Mouse (Mus musculus): ENCODE data around the gene Snph. TPM values are rescaled to one million over a fixed set of nuclear protein-coding genes. Genes with fewer than 3 reads are reported as not detected.
"Not testable (repeated sequence)": the region's sequence is repeated elsewhere in the genome, so short reads cannot be mapped to it uniquely, and the experiment has no call there.

Snph gene
- total RNA-seq (2017), result not detected in 2 replicates

DNA sequence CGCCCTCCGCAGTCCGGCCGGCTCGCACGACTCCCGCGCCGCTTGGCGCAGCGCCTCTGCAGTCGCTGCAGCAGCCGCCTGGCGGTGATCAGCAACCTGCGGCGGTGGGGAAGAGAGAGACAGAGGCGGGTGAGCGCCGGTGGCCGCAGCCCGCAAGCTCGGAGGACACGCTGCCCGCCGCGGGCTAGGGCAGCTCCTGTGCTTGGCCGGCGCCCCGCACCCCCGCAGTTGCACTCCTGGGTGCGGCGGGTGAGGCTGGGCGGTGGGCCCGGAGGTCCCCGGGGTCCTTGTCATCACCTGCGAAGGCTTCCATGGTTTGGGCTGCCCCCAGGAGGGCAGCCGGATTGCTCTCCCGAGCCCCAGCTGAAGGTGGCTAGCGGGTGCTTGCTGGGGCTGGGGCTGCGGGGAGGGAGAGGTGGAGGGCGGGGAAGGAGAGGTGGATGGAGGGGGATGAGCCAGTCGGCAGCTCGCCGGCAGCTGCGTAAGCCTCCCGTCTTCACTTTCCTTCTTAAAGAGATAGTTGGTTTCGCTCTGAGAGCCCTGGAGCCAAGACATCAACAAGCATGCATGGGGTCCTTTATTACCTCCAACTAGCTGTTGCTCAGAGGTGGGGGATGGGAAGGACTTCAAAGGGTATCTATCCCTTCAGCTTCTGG, at the start of gene Snph:
Gene Snph (minus strand): TSS at position 435 of the 656 bp plus-strand sequence.
- ATAC-seq (replicated peaks; ENCODE audit: low read depth, poor library complexity, severe bottlenecking), result peak; percentile 81

DNA sequence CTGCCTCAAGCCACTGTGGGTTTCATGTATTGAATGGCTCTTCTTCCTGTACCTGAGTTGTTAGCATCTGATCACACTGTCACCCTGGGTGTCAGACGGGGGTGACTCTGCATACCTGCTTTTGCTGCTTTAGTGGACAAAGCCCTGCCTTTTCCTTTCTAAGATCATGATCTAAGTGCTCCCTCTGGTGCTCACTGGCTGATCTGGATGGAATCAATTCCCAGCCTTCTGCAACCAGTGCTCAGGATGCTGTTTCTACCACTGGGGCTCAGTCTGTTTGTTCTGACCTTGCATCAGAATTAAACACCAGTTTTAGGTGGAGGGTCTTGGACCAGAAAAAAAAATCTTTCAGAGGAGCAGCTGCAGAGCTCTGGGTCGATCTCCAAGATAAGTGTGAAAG, 43.8 kb upstream of the Snph start:
- no peak for ATAC-seq (replicated peaks; ENCODE audit: low read depth, poor library complexity, severe bottlenecking)

- ATAC-seq (replicated peaks; ENCODE audit: low read depth, poor library complexity, severe bottlenecking), result no peak
Measured at GRCm38 (mm10) chr2:151670968-151671329, 38.6 kb upstream of the Snph start.

DNA sequence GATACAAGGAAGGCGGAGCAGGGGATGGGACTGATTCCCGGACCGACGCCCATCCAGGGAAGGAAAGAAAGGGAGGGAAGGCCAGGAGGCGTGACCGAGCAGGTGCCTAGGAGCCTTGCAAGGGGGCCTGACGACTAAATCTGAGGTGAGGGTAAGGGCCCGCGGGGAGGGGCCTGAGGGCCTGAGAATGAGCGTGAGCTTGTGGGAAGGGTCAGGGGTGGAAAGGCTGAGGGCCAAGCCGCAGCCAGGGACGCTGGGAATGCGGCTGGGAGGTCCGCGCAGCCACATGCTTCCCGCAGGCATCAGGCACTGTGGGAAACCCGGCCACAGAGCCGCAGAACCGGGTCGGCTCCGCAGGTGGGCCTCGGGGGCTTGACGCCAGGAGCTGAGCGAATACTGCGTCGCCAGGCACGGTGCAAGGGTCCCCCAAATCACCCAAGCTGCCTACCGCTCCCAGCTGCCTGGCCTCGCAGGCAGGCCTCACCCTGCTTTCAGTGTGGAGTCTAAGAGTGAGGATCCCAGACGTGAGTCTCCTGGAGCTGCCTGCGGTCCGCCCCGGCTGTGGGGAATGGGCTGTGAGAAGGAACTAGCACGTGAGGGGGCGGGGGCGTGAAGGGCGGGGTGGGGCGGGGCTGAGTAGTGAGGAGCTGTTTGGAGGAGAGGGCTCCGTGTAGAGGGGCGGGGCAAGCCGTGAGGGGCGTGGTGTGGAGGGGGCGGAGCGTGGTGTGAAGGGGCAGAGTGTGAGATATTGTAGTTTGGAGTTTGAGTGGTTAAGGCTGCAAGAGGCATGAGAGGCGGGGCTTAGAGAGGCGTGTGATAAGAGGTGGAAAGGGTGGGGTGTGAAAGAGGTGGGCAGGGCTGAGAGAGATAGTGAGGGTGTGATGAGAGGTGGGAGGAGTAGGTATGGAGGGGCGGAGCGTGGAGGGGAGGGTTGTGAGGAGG, 37.9 kb upstream of the Snph start:
- peak; percentile 62 for ATAC-seq (replicated peaks; ENCODE audit: low read depth, poor library complexity, severe bottlenecking)

DNA sequence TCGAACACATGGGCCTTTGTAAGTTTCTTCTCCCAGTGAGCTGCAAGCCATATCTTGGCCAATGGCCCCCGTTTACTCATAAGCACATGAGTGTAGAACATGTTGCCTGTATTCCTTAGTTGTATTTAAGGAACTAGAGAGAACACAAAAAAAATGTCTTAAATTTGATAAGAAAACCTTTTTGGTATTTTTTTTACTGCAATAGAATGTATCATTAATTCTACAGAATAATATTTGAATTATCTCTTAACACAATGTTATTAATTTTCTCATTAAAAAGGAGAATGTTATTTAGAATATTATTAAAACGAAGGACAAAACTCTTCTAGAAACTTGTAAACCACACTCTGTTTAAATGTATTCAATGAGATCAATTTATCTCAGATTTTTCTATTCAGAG, 36.0 kb upstream of the Snph start, which contains the start of gene Rad21l:
Gene Rad21l (minus strand): TSS at position 101 of the 400 bp plus-strand sequence.
- ATAC-seq (replicated peaks; ENCODE audit: low read depth, poor library complexity, severe bottlenecking), result no peak

- peak; percentile 74 for ATAC-seq (replicated peaks; ENCODE audit: low read depth, poor library complexity, severe bottlenecking)
Measured at GRCm38 (mm10) chr2:151652053-151652452, 19.7 kb upstream of the Snph start.

- peak; percentile 63 for ATAC-seq (replicated peaks; ENCODE audit: low read depth, poor library complexity, severe bottlenecking)
Measured at GRCm38 (mm10) chr2:151636015-151636402, 3.6 kb upstream of the Snph start.

GRCm38 (mm10) chr2:151635362-151636014, 3.1 kb upstream of the Snph start:
- no peak for ATAC-seq (replicated peaks; ENCODE audit: low read depth, poor library complexity, severe bottlenecking)

DNA sequence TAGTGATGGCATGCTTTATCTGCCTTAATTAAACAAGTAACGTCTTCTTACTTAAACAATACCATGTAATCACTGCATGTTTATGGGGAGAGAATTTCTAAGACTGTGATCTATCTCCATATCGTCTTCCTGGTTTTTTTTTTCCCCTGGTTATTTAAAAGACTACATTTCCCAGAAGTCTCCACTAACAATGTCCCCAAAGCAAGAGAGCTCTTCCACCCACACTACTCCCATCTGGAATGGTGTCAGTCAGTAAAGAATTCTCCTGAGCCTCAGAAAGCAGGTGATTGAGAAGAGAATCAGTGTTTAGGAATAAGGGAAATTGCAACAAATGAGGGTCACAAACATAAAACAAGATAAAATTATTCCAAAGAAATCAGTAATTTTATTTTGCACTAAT, 2.5 kb upstream of the Snph start:
- no peak for ATAC-seq (replicated peaks; ENCODE audit: low read depth, poor library complexity, severe bottlenecking)

GRCm38 (mm10) chr2:151632982-151633381, 589 bp upstream of the Snph start:
- no peak for ATAC-seq (replicated peaks; ENCODE audit: low read depth, poor library complexity, severe bottlenecking)

GRCm38 (mm10) chr2:151631406-151632158, 811 bp downstream of the Snph start:
- no peak for ATAC-seq (replicated peaks; ENCODE audit: low read depth, poor library complexity, severe bottlenecking)

GRCm38 (mm10) chr2:151629310-151629709, 3.1 kb downstream of the Snph start:
- ATAC-seq (replicated peaks; ENCODE audit: low read depth, poor library complexity, severe bottlenecking), result no peak

GRCm38 (mm10) chr2:151628011-151628410, 4.4 kb downstream of the Snph start:
- no peak for ATAC-seq (replicated peaks; ENCODE audit: low read depth, poor library complexity, severe bottlenecking)

DNA sequence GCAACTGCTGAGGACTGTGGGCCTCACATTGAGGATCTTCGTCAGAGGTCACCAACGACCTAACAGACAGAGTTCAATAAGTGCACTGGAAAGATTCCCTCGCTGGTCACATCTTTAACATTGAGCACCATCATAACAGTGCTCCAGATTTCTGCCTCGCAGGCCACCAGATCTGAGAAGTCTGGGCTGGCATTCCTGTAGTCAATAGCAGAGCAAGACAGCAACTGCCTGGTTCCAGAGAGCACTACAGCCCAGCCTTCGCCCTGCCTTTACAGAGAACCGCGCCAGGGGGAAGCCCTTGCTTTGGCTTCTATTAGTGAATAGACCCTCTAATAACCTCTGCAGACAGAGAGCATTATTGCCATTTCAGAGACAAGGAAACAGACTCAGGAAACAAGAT, 6.1 kb downstream of the Snph start:
- no peak for ATAC-seq (replicated peaks; ENCODE audit: low read depth, poor library complexity, severe bottlenecking)

GRCm38 (mm10) chr2:151623776-151624175, 8.6 kb downstream of the Snph start:
- no peak for ATAC-seq (replicated peaks; ENCODE audit: low read depth, poor library complexity, severe bottlenecking)

- no peak for ATAC-seq (replicated peaks; ENCODE audit: low read depth, poor library complexity, severe bottlenecking)
Measured at GRCm38 (mm10) chr2:151616551-151617329, 15.7 kb downstream of the Snph start.

GRCm38 (mm10) chr2:151615779-151616178, 16.6 kb downstream of the Snph start:
- not testable (repeated sequence) for ATAC-seq (replicated peaks; ENCODE audit: low read depth, poor library complexity, severe bottlenecking)

DNA sequence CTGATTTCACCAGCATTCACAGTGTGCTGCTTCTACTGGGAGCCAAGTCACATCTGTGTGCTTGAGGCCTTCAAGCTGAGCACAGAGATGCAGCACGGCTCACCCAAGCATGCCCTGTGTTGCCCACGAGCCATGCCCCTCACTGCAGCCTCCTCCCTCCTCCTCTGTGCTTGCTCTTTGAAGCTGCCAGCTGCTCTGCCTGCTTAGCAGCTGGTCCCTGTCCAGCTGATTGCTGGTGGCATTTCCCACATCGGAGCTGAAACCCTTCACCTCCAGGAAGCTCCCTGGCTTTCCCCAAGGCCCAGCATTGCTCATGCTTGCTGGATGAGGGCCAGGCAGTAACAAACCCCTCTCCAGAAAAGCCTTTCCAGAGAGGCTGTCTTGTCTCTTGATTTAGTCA, 22.4 kb downstream of the Snph start:
- no peak for ATAC-seq (replicated peaks; ENCODE audit: low read depth, poor library complexity, severe bottlenecking)

- ATAC-seq (replicated peaks; ENCODE audit: low read depth, poor library complexity, severe bottlenecking), result no peak
Measured at GRCm38 (mm10) chr2:151608435-151608834, 24.0 kb downstream of the Snph start.
